Mouse (Mus musculus) liver, embryonic 14.5 days (tissue): ENCODE measurements around the gene Slc9a1.

ENCODE experiments used
- CTCF ChIP-seq: IDR thresholded peaks from 2 replicates; pipeline ENCODE4 v1.5.1; 2016; ENCODE audit warnings: antibody characterized with exemption, low read depth, control low read depth
- EP300 ChIP-seq: IDR thresholded peaks from 2 replicates; pipeline ENCODE4 v1.6.1; 2016; ENCODE audit warnings: antibody characterized with exemption, low read depth

- TF ChIP-seq CTCF, result peak; percentile 61
- TF ChIP-seq EP300, result no peak
Observed at GRCm38 (mm10) chr4:133345702-133346101, 23.8 kb upstream of the Slc9a1 start.
